Mouse (Mus musculus) kidney, postnatal 4 days (tissue): ENCODE data around the gene Frmd6.

Source experiments
- DNase-seq, 2 experiments: peaks; one replicate each; pipeline ENCODE4 v3.0.0; 2021; ENCODE audit warnings: mixed read lengths in 2 of 2

Gene Frmd6

GRCm38 (mm10) chr12:70853026-70853425, 27.7 kb downstream of the Frmd6 start:
- DNase-seq: peak in 1 of 2 experiments; percentile 22

GRCm38 (mm10) chr12:70855678-70856077, 30.4 kb downstream of the Frmd6 start:
- no peak for DNase-seq

- no peak for DNase-seq
These were observed 31.5 kb downstream of the Frmd6 start for GRCm38 (mm10) chr12:70856776-70857175.

- DNase-seq: peak in 1 of 2 experiments; percentile 42
These were observed 38.0 kb downstream of the Frmd6 start for GRCm38 (mm10) chr12:70863281-70863680.

- no peak for DNase-seq
These were observed 42.5 kb downstream of the Frmd6 start for GRCm38 (mm10) chr12:70867780-70868179.

GRCm38 (mm10) chr12:70868190-70868987, 43.1 kb downstream of the Frmd6 start:
- no peak for DNase-seq

GRCm38 (mm10) chr12:70868988-70869291, 43.6 kb downstream of the Frmd6 start:
- no peak for DNase-seq

- no peak for DNase-seq
These were observed 48.2 kb downstream of the Frmd6 start for GRCm38 (mm10) chr12:70873544-70873943.

- DNase-seq: no peak
These were observed 51.1 kb downstream of the Frmd6 start for GRCm38 (mm10) chr12:70876270-70876998.

- no peak for DNase-seq
These were observed 52.8 kb downstream of the Frmd6 start for GRCm38 (mm10) chr12:70877926-70878710.

- DNase-seq: no peak
These were observed 55.2 kb downstream of the Frmd6 start for GRCm38 (mm10) chr12:70880396-70880975.

GRCm38 (mm10) chr12:70881340-70881739, 56.0 kb downstream of the Frmd6 start:
- DNase-seq: peak; percentile 19 to 31

GRCm38 (mm10) chr12:70881854-70882253, 56.5 kb downstream of the Frmd6 start:
- DNase-seq: peak in 1 of 2 experiments; percentile 29

- DNase-seq: no peak
These were observed 57.8 kb downstream of the Frmd6 start for GRCm38 (mm10) chr12:70883141-70883540.

GRCm38 (mm10) chr12:70884113-70884512, 58.8 kb downstream of the Frmd6 start:
- no peak for DNase-seq

GRCm38 (mm10) chr12:70884973-70885372, 59.7 kb downstream of the Frmd6 start:
- no peak for DNase-seq

- DNase-seq: no peak
These were observed 60.3 kb downstream of the Frmd6 start for GRCm38 (mm10) chr12:70885576-70885975.

GRCm38 (mm10) chr12:70890405-70890804, 65.1 kb downstream of the Frmd6 start:
- DNase-seq: no peak

GRCm38 (mm10) chr12:70890874-70891470, 65.7 kb downstream of the Frmd6 start:
- no peak for DNase-seq

GRCm38 (mm10) chr12:70895275-70895674, 70.0 kb downstream of the Frmd6 start:
- DNase-seq: no peak

- DNase-seq: no peak
These were observed 70.8 kb downstream of the Frmd6 start for GRCm38 (mm10) chr12:70896068-70896467.

GRCm38 (mm10) chr12:70897434-70897833, 72.1 kb downstream of the Frmd6 start:
- DNase-seq: peak; percentile 48 to 51

- peak; percentile 49 to 54 for DNase-seq
These were observed 73.1 kb downstream of the Frmd6 start for GRCm38 (mm10) chr12:70898450-70898849.
